Mouse (Mus musculus): ENCODE measurements around the gene Ptpn14. TPM values are rescaled to one million over a fixed set of nuclear protein-coding genes. Genes with fewer than 3 reads are reported as not detected.

The Ptpn14 gene
- polyA plus RNA-seq, 1 experiment, result 7.1 TPM

- Histone ChIP-seq H3K36me3 (ENCODE audit: control insufficient read depth, insufficient read depth, low read length) (no peaks in the 10 kb centered on the region), H3K4me3 (ENCODE audit: extremely low read depth, insufficient read depth, insufficient read length) (no peak overlapping the region), H3K27ac (ENCODE audit: insufficient read depth, low read length) (peak overlapping the region; percentile 86; the same call in 1 of the 2 replicates), H3K4me1 (ENCODE audit: control insufficient read depth, insufficient read depth, insufficient read length) (peaks cover 39% of the 10 kb centered on the region), H3K27me3 (ENCODE audit: control insufficient read depth, insufficient read depth, low read length) (no peaks in the 10 kb centered on the region)
- TF ChIP-seq POLR2A (IDR thresholded peaks at IDR 0.05; ENCODE audit: low read depth, low read length), result no peak
- TF ChIP-seq CTCF (IDR thresholded peaks at IDR 0.05; ENCODE audit: extremely low read depth, insufficient read depth, insufficient read length, insufficient replicate concordance), result no peak
- 90% methylated on average over 4 of the region's 4 CpGs for WGBS
- DNase-seq (ENCODE audit: low read depth in 1 of 2, low spot score in 2 of 2), result no peak
These were observed 74.5 kb downstream of the Ptpn14 start for GRCm38 (mm10) chr1:189802575-189802974.

- no peaks in the 10 kb centered on the region for H3K36me3 ChIP-seq (ENCODE audit: control insufficient read depth, insufficient read depth, low read length)
- H3K27me3 ChIP-seq (ENCODE audit: control insufficient read depth, insufficient read depth, low read length), result no peaks in the 10 kb centered on the region
- no peak for DNase-seq (ENCODE audit: low read depth in 1 of 2, low spot score in 2 of 2)
- 88% methylated on average over 11 of the region's 11 CpGs for WGBS
- no peak overlapping the region for H3K4me3 ChIP-seq (ENCODE audit: extremely low read depth, insufficient read depth, insufficient read length)
- TF ChIP-seq CTCF (IDR thresholded peaks at IDR 0.05; ENCODE audit: extremely low read depth, insufficient read depth, insufficient read length, insufficient replicate concordance), result no peak
- no peak for TF ChIP-seq POLR2A (IDR thresholded peaks at IDR 0.05; ENCODE audit: low read depth, low read length)
- no peak overlapping the region for H3K27ac ChIP-seq (ENCODE audit: insufficient read depth, low read length)
- H3K4me1 ChIP-seq (ENCODE audit: control insufficient read depth, insufficient read depth, insufficient read length), result peaks cover 36% of the 10 kb centered on the region
These were observed 75.7 kb downstream of the Ptpn14 start for GRCm38 (mm10) chr1:189803742-189804141.

GRCm38 (mm10) chr1:189806533-189807297 lies 78.6 kb downstream of the Ptpn14 start:
- peak overlapping the region; percentile 36; the same call in 1 of the 2 replicates for H3K27ac ChIP-seq (ENCODE audit: insufficient read depth, low read length)
- H3K27me3 ChIP-seq (ENCODE audit: control insufficient read depth, insufficient read depth, low read length), result no peaks in the 10 kb centered on the region
- no peak for DNase-seq (ENCODE audit: low read depth in 1 of 2, low spot score in 2 of 2)
- no peaks in the 10 kb centered on the region for H3K36me3 ChIP-seq (ENCODE audit: control insufficient read depth, insufficient read depth, low read length)
- 76% methylated on average over 13 of the region's 13 CpGs for WGBS
- peaks cover 16% of the 10 kb centered on the region; the same call in 1 of the 2 replicates for H3K4me1 ChIP-seq (ENCODE audit: control insufficient read depth, insufficient read depth, insufficient read length)
- H3K4me3 ChIP-seq (ENCODE audit: extremely low read depth, insufficient read depth, insufficient read length), result no peak overlapping the region
- TF ChIP-seq POLR2A (IDR thresholded peaks at IDR 0.05; ENCODE audit: low read depth, low read length) (no peak), CTCF (IDR thresholded peaks at IDR 0.05; ENCODE audit: extremely low read depth, insufficient read depth, insufficient read length, insufficient replicate concordance) (no peak)

GRCm38 (mm10) chr1:189808015-189808414 lies 79.9 kb downstream of the Ptpn14 start:
- Histone ChIP-seq H3K4me3 (ENCODE audit: extremely low read depth, insufficient read depth, insufficient read length) (no peak overlapping the region), H3K4me1 (ENCODE audit: control insufficient read depth, insufficient read depth, insufficient read length) (peaks cover 9% of the 10 kb centered on the region; the same call in 1 of the 2 replicates), H3K36me3 (ENCODE audit: control insufficient read depth, insufficient read depth, low read length) (no peaks in the 10 kb centered on the region), H3K27me3 (ENCODE audit: control insufficient read depth, insufficient read depth, low read length) (no peaks in the 10 kb centered on the region), H3K27ac (ENCODE audit: insufficient read depth, low read length) (no peak overlapping the region; the same call in 1 of the 2 replicates)
- DNase-seq (ENCODE audit: low read depth in 1 of 2, low spot score in 2 of 2), result no peak
- 81% methylated on average over 6 of the region's 6 CpGs for WGBS
- no peak for TF ChIP-seq POLR2A (IDR thresholded peaks at IDR 0.05; ENCODE audit: low read depth, low read length)
- TF ChIP-seq CTCF (IDR thresholded peaks at IDR 0.05; ENCODE audit: extremely low read depth, insufficient read depth, insufficient read length, insufficient replicate concordance), result no peak

- Histone ChIP-seq H3K4me1 (ENCODE audit: control insufficient read depth, insufficient read depth, insufficient read length) (peaks cover 9% of the 10 kb centered on the region; the same call in 1 of the 2 replicates), H3K36me3 (ENCODE audit: control insufficient read depth, insufficient read depth, low read length) (no peaks in the 10 kb centered on the region), H3K4me3 (ENCODE audit: extremely low read depth, insufficient read depth, insufficient read length) (no peak overlapping the region), H3K27me3 (ENCODE audit: control insufficient read depth, insufficient read depth, low read length) (no peaks in the 10 kb centered on the region), H3K27ac (ENCODE audit: insufficient read depth, low read length) (no peak overlapping the region)
- TF ChIP-seq CTCF (IDR thresholded peaks at IDR 0.05; ENCODE audit: extremely low read depth, insufficient read depth, insufficient read length, insufficient replicate concordance), result no peak
- TF ChIP-seq POLR2A (IDR thresholded peaks at IDR 0.05; ENCODE audit: low read depth, low read length), result no peak
- 73% methylated on average over 2 of the region's 2 CpGs for WGBS
- DNase-seq (ENCODE audit: low read depth in 1 of 2, low spot score in 2 of 2), result no peak
These were observed 80.4 kb downstream of the Ptpn14 start for GRCm38 (mm10) chr1:189808453-189808852.

- H3K4me1 ChIP-seq (ENCODE audit: control insufficient read depth, insufficient read depth, insufficient read length), result peaks cover 11% of the 10 kb centered on the region; the same call in 1 of the 2 replicates
- no peak for DNase-seq (ENCODE audit: low read depth in 1 of 2, low spot score in 2 of 2)
- no peak for TF ChIP-seq POLR2A (IDR thresholded peaks at IDR 0.05; ENCODE audit: low read depth, low read length)
- TF ChIP-seq CTCF (IDR thresholded peaks at IDR 0.05; ENCODE audit: extremely low read depth, insufficient read depth, insufficient read length, insufficient replicate concordance), result no peak
- 94% methylated on average over 2 of the region's 2 CpGs for WGBS
- no peaks in the 10 kb centered on the region for H3K36me3 ChIP-seq (ENCODE audit: control insufficient read depth, insufficient read depth, low read length)
- no peak overlapping the region for H3K27ac ChIP-seq (ENCODE audit: insufficient read depth, low read length)
- H3K4me3 ChIP-seq (ENCODE audit: extremely low read depth, insufficient read depth, insufficient read length), result no peak overlapping the region
- no peaks in the 10 kb centered on the region for H3K27me3 ChIP-seq (ENCODE audit: control insufficient read depth, insufficient read depth, low read length)
These were observed 83.7 kb downstream of the Ptpn14 start for GRCm38 (mm10) chr1:189811778-189812177.

GRCm38 (mm10) chr1:189814385-189814784 lies 86.3 kb downstream of the Ptpn14 start:
- TF ChIP-seq CTCF (IDR thresholded peaks at IDR 0.05; ENCODE audit: extremely low read depth, insufficient read depth, insufficient read length, insufficient replicate concordance) (no peak), POLR2A (IDR thresholded peaks at IDR 0.05; ENCODE audit: low read depth, low read length) (no peak)
- no peaks in the 10 kb centered on the region for H3K36me3 ChIP-seq (ENCODE audit: control insufficient read depth, insufficient read depth, low read length)
- no peak overlapping the region for H3K27ac ChIP-seq (ENCODE audit: insufficient read depth, low read length)
- H3K4me1 ChIP-seq (ENCODE audit: control insufficient read depth, insufficient read depth, insufficient read length), result peaks cover 8% of the 10 kb centered on the region
- H3K4me3 ChIP-seq (ENCODE audit: extremely low read depth, insufficient read depth, insufficient read length), result no peak overlapping the region
- DNase-seq (ENCODE audit: low read depth in 1 of 2, low spot score in 2 of 2), result no peak
- H3K27me3 ChIP-seq (ENCODE audit: control insufficient read depth, insufficient read depth, low read length), result no peaks in the 10 kb centered on the region
- WGBS, result 91% methylated on average over 4 of the region's 4 CpGs

All from spleen, adult 2 months (tissue).